Mouse (Mus musculus) urinary bladder, postnatal 4 days (tissue): Measurements from ENCODE around the gene Nek9.
"Not testable (repeated sequence)": the region's sequence is repeated elsewhere in the genome, so short reads cannot be mapped to it uniquely, and the experiment has no call there.

Source experiments
- DNase-seq, 2 experiments: peaks; one replicate each; pipeline ENCODE4 v3.0.0; 2021 to 2022; ENCODE audit warnings: low spot score in 2 of 2

Gene Nek9

GRCm38 (mm10) chr12:85289157-85290000 is 49.8 kb downstream of the Nek9 start:
- peak in 1 of 2 experiments; percentile 61 for DNase-seq

- DNase-seq, result peak; percentile 83 to 92
These were observed 50.5 kb downstream of the Nek9 start, which contains the start of gene Zc2hc1c for GRCm38 (mm10) chr12:85288486-85289156. Zc2hc1c (plus strand) TSS chr12:85288591.

- DNase-seq, result peak in 1 of 2 experiments; percentile 52
These were observed 51.2 kb downstream of the Nek9 start, which contains the start of gene Acyp1 for GRCm38 (mm10) chr12:85287809-85288485. Acyp1 (minus strand) TSS chr12:85288438.

- no peak for DNase-seq
These were observed 52.2 kb downstream of the Nek9 start for GRCm38 (mm10) chr12:85286941-85287340.

- no peak for DNase-seq
These were observed 54.2 kb downstream of the Nek9 start for GRCm38 (mm10) chr12:85284996-85285395.

- DNase-seq, result no peak
These were observed 54.8 kb downstream of the Nek9 start for GRCm38 (mm10) chr12:85284331-85284730.

GRCm38 (mm10) chr12:85281756-85282155 is 57.4 kb downstream of the Nek9 start:
- not testable (repeated sequence) for DNase-seq

GRCm38 (mm10) chr12:85280845-85281651 is 58.1 kb downstream of the Nek9 start:
- DNase-seq, result no peak

- peak; percentile 95 to 97 for DNase-seq
These were observed 58.9 kb downstream of the Nek9 start for GRCm38 (mm10) chr12:85280105-85280844.

GRCm38 (mm10) chr12:85279396-85280080 is 59.6 kb downstream of the Nek9 start:
- DNase-seq, result no peak

- no peak for DNase-seq
These were observed 60.2 kb downstream of the Nek9 start for GRCm38 (mm10) chr12:85278919-85279318.

GRCm38 (mm10) chr12:85276273-85276672 is 62.9 kb downstream of the Nek9 start:
- no peak for DNase-seq

- peak in 1 of 2 experiments; percentile 24 for DNase-seq
These were observed 65.7 kb downstream of the Nek9 start for GRCm38 (mm10) chr12:85273508-85273907.

GRCm38 (mm10) chr12:85271843-85272206 is 67.3 kb downstream of the Nek9 start:
- DNase-seq, result no peak

GRCm38 (mm10) chr12:85271132-85271842 is 67.9 kb downstream of the Nek9 start:
- no peak for DNase-seq

- DNase-seq, result peak; percentile 76 to 78
These were observed 68.8 kb downstream of the Nek9 start, which contains the start of gene Mlh3 for GRCm38 (mm10) chr12:85270319-85270718. Mlh3 (minus strand) TSS chr12:85270599.

- no peak for DNase-seq
These were observed 69.3 kb downstream of the Nek9 start for GRCm38 (mm10) chr12:85269821-85270220.

GRCm38 (mm10) chr12:85266248-85266647 is 72.9 kb downstream of the Nek9 start:
- DNase-seq, result no peak

GRCm38 (mm10) chr12:85264940-85265339 is 74.2 kb downstream of the Nek9 start:
- no peak for DNase-seq
